Mouse (Mus musculus) heart, adult 2 months (tissue): ENCODE data around the gene Snrpc.

Experiments used
- CTCF ChIP-seq: fragments of 200-600 bp; IDR thresholded peaks from 2 replicates; pipeline ENCODE4 v1.8.1; 2022; ENCODE audit warnings: antibody characterized with exemption, mild to moderate bottlenecking, moderate library complexity
- EP300 ChIP-seq: fragments of 200-500 bp; IDR thresholded peaks from 2 replicates; pipeline ENCODE4 v1.6.1; 2011; ENCODE audit warnings: low read depth, low read length, control low read depth; ENCODE audit not compliant: insufficient read depth
- POLR2A ChIP-seq: fragments of 200-500 bp; IDR thresholded peaks from 2 replicates; pipeline ENCODE4 v1.6.1; 2011; ENCODE audit warnings: mild to moderate bottlenecking, low read depth, low read length, control low read depth; ENCODE audit not compliant: insufficient read depth

- no peak for TF ChIP-seq POLR2A
- TF ChIP-seq CTCF: no peak
- TF ChIP-seq EP300: no peak
These were observed 26.0 kb upstream of the Snrpc start for GRCm38 (mm10) chr17:27811980-27812379.
